Mouse (Mus musculus) yolk sac, embryonic 10.5 days (tissue): ENCODE results near the gene Ammecr1.

Experiments used
- DNase-seq: peaks from one replicate; pipeline ENCODE4 v3.0.0-alpha.2; 2017; ENCODE audit warnings: low spot score

Ammecr1 gene

DNA sequence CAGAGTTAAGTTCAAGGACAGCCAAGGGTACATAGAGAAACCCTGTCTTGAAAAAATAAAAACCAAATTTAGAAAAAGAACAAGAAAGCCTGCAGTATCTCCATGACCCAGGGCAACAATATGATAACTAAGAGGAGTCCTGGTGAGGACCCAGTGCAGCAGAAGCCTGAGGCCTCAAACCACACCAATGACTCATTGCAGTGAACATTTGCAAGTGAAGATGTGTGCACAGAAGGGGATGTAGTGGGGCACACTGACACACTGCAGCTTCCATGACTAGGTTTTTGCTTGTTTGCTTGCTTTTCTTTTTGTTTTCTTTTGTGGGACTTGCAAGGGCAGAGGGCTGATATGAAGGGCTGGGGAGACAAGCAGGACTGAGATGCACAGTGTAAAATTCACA is 52.3 kb downstream of the Ammecr1 start:
- DNase-seq, result no peak

DNA sequence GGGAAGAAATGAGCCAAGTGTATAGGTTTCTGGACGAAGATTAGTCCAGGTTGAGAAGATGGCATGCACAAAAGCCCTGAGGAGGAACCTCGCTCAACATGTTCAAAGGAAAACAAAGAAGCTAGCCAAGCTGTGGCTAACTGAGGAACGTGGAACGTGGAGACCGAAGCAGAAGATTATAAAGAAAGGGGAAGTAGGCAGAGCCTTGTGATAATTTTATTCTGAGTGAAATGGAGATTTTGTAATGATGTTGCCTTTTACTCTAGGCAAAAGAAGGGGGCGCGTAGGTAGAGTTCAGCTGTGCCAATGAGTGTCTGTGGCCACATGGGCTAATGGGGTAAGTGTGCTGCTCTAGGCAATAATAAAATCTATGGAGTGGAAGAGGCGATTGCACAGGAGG is 62.7 kb downstream of the Ammecr1 start:
- no peak for DNase-seq

DNA sequence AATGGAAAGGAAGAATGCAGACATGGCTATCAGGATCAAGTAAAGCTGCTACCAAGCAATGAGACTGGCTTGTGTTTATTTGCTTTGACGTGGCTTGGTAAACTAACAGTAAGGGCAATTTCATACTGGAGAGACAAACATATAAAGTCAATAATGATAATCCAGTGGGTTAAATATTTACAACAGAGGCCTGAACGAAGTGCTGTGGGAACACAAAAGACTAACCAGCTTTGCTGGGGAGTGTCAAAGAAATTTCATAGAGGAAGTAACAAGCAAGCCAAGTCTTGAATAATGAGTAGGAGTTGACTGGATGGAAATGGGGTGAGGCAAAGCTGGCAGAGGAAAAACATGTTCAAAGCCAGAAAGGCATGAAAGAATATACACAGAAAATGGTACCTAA is 63.9 kb downstream of the Ammecr1 start:
- no peak for DNase-seq

DNA sequence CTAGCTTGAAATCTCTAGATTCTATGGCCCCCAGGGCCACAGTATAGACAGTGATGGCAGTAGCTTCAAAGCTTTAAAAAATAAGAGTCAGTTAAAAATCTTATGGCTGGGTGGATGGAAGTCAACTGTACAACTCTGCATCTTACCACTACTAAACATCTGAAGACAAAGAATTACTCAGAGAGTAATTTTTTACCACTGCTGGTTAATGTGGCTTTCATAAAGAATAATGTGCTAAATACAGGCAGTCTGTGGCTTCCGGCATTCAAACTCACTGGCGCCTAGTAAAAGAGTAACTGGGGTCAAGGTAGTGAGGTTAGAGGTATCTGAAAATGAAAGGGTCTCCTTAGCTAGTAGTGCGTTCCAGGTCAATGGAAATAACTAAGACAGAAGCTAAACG is 64.6 kb downstream of the Ammecr1 start:
- no peak for DNase-seq

- no peak for DNase-seq
Measured at GRCm38 (mm10) chrX:142898295-142898887, 68.1 kb downstream of the Ammecr1 start.

DNA sequence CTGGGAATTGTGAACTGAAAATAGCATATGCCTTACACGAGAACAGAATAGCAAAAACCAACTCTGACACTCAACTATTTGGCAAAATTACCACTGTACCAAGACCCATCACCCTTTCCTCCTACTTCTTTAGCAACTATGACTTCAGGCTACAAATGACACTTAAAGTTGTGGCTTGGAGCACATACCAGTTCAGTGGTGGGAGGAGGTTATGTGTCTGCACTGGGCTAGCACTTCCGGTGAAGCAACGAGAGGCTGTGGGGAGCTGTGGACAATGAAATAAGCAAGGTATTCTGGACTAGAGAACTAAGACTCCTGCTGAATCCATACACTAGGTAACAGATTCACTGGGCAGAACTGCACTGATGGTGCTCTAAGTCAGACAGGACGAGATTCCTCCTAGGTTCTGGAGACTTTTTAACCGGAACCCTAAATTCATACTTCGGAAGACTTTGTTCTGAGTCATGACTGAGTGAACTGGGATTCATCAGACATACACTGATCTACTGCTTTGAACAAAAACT is 69.0 kb downstream of the Ammecr1 start:
- no peak for DNase-seq

DNA sequence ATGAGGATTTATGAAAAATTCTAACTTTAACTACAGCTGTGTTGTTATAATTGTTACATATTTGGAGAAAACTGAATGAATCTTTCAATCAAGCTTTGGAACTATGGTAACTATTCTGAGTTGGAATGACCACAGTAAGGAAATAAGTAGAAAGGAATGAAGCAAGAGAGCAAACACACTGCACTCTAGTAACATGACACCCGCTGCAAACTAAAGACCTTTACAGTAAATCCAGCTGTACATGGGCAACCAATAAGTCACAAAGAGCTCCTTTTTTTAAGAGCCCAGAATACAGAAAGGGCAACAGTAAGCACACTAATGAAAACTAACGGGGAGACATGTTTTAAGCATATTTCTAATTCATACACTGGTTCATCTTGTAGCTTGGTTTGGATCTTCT is 71.2 kb downstream of the Ammecr1 start:
- no peak for DNase-seq

- no peak for DNase-seq
Measured at GRCm38 (mm10) chrX:142885962-142886361, 80.6 kb downstream of the Ammecr1 start.

DNA sequence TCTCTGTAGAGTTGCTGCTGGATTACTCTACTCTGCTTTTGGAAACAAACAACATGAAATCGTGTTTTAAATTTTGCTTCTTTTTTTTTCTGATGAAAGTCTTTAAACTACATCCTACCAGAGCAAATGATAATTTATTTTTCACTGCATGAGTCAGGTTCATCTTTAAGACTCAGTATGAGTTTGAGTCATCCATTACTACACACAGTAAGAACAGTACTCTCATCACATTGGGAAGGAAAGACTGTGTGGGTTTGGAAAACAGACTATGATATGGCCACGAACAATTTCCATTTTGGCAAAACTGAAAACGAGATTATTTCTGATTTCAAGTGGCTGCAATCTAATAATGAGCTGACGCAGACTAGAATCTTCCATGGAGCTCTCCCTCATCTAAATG is 82.9 kb downstream of the Ammecr1 start:
- no peak for DNase-seq

GRCm38 (mm10) chrX:142882255-142882654 is 84.3 kb downstream of the Ammecr1 start:
- no peak for DNase-seq

GRCm38 (mm10) chrX:142869844-142870243 is 96.7 kb downstream of the Ammecr1 start:
- DNase-seq, result no peak

- DNase-seq, result no peak
Measured at GRCm38 (mm10) chrX:142848032-142848431, 118.5 kb downstream of the Ammecr1 start.

DNA sequence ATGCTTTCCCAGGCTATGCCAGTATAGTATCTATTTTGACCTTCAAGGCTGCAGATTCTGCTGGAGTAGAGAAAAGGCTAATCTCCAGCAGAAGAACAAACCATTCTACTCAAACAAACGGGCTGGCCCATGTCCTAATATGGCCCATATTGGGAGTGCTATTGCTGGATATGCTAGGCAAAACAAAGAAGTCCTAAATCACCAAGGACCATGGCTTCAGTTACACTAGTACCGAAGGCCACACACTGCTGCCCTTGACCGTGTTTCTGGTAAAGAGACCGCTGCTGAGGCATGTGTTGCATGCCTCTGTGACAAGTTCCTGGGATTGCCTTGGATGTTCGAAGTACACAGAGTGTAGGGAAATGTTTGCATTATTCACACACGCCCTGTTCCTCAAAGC is 120.3 kb downstream of the Ammecr1 start:
- DNase-seq, result no peak

DNA sequence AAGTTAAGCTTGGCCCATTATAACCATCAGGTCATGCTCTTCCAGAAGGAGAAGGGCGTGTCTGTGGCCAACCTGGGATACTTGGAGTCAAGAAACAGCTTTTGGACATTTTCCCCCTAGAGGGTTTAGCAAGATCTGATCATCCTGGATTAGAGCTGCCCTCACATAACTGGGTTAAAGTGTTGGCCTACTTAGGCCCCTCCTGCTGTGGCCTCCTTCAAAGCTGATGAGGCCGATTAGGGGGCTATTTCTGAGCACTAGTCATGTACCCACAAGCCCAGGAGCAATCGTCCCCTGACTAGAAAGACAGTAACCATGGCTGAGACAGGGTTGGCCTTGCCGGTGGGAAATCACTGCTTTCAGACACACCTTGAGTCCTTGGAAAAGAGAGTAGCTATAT is 124.6 kb downstream of the Ammecr1 start:
- DNase-seq, result no peak

DNA sequence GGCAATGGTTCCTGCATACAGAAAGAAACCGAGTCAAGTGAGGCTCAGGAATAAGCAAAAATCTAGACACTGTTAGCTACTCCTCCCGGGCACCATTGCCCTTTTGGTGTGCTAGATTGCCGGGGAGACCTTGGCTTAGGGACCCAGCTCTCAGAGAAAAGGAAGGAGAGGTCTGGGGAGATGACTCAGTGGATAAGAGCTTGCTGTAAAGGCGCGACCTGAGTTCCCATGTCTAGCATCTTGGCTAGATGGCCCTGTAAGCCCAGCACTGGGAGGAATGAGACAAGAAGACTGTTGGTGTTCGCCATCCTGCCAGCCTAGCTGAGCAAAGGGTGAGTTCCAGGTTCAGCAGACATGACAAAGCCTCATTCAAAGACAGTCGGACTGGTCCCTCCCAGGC is 127.1 kb downstream of the Ammecr1 start:
- DNase-seq, result no peak

- no peak for DNase-seq
Measured at GRCm38 (mm10) chrX:142838841-142839240, 127.7 kb downstream of the Ammecr1 start.

DNA sequence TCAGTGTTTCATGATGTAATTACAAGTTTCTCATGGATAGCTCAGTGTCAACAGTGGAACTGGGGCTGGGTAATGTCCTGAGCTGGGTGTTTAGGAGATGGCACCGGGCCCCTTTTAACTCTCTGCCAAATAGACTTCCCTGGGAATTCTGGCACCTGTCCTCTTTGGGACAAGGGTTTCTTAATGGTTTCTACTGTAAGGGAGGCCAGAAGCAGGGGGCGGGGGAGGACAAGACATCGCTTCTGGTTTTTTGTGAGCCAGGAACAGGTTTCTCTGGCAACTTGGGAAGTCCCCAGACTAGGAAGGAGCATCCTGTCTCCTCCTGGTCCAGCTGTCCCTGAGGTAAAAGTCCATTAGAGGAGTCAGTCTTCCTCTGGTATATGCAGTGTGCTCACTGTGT is 129.2 kb downstream of the Ammecr1 start:
- DNase-seq, result no peak

DNA sequence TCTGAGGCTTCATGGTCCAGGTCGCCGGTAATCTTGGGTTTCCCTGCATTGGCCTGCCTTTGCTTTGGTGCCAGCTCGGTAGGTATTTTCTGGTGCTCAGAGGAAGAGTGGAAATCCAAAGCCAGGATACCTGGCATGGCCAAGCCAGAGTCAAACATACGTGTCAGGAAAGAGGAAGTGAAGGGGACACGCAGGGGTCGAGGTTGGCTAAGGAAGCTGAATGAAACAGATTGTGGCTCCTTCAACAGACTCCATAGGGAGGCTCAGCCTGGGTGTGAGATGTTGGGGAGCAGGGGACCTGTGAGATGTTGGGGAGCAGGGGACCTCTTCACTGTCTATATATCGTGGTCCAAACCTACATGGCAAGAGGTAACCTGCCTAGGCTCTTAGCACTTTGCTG is 130.1 kb downstream of the Ammecr1 start:
- DNase-seq, result no peak

DNA sequence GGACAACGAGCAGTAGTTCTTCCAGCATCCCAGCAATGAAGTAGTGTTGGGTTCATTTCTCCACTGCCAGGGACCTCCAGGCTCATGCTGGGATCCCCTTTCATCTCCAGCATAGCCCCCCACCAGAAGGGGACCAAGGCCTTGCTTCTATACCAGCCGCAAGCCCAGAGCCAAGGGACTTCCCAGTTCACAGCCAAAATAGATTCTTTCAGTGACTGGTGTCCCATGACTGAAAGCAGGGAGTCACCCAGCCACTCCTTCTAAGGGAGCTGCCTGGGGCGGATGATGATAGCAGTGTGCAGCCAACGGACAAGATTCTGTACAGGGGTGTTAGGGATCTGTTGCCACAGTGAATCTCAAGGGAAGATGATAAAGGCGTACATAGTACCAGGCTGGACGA is 131.7 kb downstream of the Ammecr1 start:
- no peak for DNase-seq

DNA sequence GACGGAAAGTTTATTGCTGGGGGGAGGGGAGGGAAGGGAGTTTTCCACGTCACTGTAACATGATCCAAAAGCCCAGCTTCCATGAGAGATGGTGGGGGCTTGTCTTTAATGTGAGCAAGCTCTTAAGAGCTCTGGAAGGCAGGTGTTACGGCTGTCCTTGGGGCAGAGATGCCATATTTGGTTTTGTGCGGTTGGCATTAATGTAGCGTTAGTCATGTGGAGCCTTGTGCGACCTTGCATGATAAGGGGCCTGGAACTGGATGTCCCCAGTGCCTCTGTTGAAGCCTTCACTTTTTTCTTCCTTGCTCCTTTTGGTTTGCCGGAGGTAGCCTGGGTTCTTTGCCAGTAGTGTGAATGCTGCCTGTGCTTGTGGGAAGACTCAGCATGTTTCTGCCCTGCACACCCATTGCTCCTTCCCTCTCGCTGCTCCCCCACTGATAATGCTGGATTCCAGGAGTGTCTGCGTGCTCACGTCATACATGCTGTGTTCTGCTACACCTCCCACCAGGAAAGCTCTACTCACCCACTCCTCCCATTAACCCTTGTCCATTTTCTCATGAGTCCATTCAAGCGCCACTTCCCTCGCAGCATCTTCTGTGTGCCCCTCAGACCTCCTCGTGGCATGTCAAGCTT is 133.2 kb downstream of the Ammecr1 start:
- DNase-seq, result no peak

GRCm38 (mm10) chrX:142832221-142832620 is 134.3 kb downstream of the Ammecr1 start:
- no peak for DNase-seq

GRCm38 (mm10) chrX:142830572-142830971 is 136.0 kb downstream of the Ammecr1 start:
- DNase-seq, result no peak

DNA sequence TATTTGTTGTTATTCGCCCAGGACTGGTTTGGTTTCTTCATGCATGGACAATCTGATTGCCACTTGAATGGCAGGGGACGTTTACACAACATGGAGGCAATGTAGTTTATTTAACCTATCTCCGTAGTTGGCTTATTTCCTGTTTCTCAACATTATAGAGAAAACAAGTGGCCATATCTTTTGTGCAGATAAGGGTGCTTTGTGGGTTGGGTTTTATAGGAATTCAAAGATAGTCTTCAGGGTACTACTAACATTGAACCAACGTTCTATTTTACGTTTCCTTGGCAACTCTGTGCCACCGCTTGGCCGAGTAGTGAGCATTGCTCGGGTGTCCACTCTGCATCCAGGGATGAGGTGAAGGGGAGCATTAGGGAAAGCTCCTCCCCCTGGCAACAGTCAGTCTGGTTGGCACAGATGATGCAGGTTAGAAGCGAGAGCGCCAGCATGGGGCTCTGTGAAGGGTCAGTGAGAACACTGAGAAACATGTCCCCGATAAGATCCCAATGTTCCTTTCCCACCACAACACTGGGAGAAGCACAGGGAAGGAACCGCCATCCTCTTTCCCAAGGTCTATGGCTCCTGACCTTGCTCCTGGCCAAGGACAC is 136.6 kb downstream of the Ammecr1 start:
- no peak for DNase-seq

DNA sequence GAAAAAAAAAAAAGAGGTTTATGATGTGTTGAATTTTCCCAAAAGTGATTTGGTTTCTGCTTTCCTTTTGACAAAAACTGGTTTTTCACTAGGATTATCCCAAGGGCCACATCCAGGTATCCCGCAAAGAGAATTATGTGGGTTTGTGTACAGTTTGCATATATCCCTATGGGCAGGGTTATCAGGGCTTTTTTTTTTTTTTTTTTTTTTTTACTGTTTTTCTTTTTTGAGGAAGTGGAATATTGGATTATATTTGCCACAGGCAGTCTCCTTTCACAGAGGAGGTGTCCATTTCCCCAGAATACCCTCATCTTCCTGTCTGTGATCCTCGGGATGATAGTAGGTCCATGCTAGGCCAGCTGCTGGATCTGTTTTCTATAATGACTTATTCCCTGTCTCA is 137.3 kb downstream of the Ammecr1 start:
- no peak for DNase-seq
